Mouse (Mus musculus): ENCODE measurements around the gene Chchd3. TPM values are rescaled to one million over a fixed set of nuclear protein-coding genes. Genes with fewer than 3 reads are reported as not detected.

Gene Chchd3
- polyA plus RNA-seq, 1 experiment from 2014 or later: 113 TPM

DNA sequence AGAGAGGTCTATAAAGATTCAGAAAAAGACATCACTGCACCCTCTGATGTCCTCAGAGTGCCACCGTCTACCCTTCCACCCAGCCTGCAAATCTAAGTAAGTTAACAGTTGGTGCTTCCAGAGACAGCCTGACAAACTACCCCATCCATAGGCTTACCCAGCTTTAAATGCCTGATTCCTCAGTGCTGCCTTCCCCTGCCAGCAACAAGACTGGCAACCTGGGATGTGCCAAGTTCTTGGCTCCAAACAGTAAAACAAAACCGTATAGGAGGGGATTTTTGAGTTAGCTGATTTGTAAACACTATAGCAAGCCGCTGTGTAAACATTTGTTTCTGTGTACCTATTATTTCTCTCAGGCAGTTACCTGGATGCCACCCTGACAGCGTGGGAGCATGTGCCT, 269.6 kb downstream of the Chchd3 start:
- 72% methylated on average over 4 of the region's 4 CpGs for WGBS
- Histone ChIP-seq H3K4me3 (replicated peaks; ENCODE audit: low read length) (no peak overlapping the region), H3K27me3 (ENCODE audit: control insufficient read depth, insufficient read depth, low read length) (no peaks in the 10 kb centered on the region), H3K4me2 (ENCODE audit: low read depth, low read length) (no peak overlapping the region), H3K27ac (ENCODE audit: low read length) (no peak overlapping the region), H3K36me3 (ENCODE audit: control insufficient read depth, insufficient read depth, low read length) (no peaks in the 10 kb centered on the region), H3K4me1 (ENCODE audit: control insufficient read depth, insufficient read depth, low read length) (no peaks in the 10 kb centered on the region), H3K9me3 (replicated peaks; ENCODE audit: control insufficient read depth, low read length) (no peaks in the 10 kb centered on the region), H3K9ac (ENCODE audit: low read length) (no peak overlapping the region)
- ATAC-seq (ENCODE audit: insufficient read depth, low FRiP score): no peak

DNA sequence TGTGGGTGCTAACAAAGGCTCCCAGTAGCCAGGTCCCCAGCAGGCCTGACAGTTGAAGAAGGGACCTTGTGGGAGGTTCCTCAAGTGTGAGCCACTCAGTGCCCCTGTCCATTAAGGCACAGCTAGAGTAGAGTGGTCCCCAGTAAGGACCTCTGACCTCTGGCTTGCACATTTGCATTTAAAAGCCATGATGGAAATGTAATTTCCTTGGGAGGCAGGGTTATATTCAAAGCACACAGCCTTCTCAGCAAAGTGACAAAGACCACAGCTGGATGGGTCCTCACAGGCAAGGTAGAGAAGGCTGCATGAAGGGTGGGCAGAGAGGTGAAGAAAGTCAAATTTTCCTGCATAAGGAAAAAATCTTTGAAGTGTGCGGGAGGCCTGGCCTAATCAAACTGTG, 272.7 kb downstream of the Chchd3 start:
- H3K4me2 ChIP-seq (ENCODE audit: low read depth, low read length): no peak overlapping the region
- no peaks in the 10 kb centered on the region for H3K36me3 ChIP-seq (ENCODE audit: control insufficient read depth, insufficient read depth, low read length)
- H3K9ac ChIP-seq (ENCODE audit: low read length): no peak overlapping the region
- no peaks in the 10 kb centered on the region for H3K27me3 ChIP-seq (ENCODE audit: control insufficient read depth, insufficient read depth, low read length)
- WGBS: 65% methylated on average over 1 of the region's 1 CpGs
- H3K27ac ChIP-seq (ENCODE audit: low read length): no peak overlapping the region
- H3K4me3 ChIP-seq (replicated peaks; ENCODE audit: low read length): no peak overlapping the region
- no peak for ATAC-seq (ENCODE audit: insufficient read depth, low FRiP score)
- H3K9me3 ChIP-seq (replicated peaks; ENCODE audit: control insufficient read depth, low read length): no peaks in the 10 kb centered on the region
- no peaks in the 10 kb centered on the region for H3K4me1 ChIP-seq (ENCODE audit: control insufficient read depth, insufficient read depth, low read length)

DNA sequence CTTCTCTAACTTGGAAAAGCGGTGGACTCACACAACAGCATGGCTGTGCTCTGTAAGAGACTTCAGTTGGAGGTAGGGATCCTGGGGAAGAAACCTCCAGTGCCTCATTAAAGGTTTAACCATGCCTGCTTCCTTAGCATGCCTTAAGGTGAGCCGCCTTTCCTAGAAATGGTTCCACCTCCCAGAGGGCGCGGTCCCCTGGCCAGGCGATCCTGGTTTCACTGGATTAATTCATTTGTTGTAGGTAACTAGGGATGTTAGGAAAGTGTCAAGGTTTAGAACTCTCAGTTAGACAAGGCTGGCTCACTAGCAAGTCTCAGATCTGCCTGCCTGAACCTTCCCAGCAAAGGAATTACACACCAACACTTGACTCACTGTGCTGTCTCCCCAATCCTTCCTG, 273.9 kb downstream of the Chchd3 start:
- Histone ChIP-seq H3K4me2 (ENCODE audit: low read depth, low read length) (no peak overlapping the region), H3K27me3 (ENCODE audit: control insufficient read depth, insufficient read depth, low read length) (no peaks in the 10 kb centered on the region), H3K27ac (ENCODE audit: low read length) (no peak overlapping the region), H3K4me1 (ENCODE audit: control insufficient read depth, insufficient read depth, low read length) (no peaks in the 10 kb centered on the region), H3K9ac (ENCODE audit: low read length) (no peak overlapping the region), H3K9me3 (replicated peaks; ENCODE audit: control insufficient read depth, low read length) (no peaks in the 10 kb centered on the region), H3K4me3 (replicated peaks; ENCODE audit: low read length) (no peak overlapping the region), H3K36me3 (ENCODE audit: control insufficient read depth, insufficient read depth, low read length) (no peaks in the 10 kb centered on the region)
- WGBS: 94% methylated on average over 5 of the region's 5 CpGs
- no peak for ATAC-seq (ENCODE audit: insufficient read depth, low FRiP score)

DNA sequence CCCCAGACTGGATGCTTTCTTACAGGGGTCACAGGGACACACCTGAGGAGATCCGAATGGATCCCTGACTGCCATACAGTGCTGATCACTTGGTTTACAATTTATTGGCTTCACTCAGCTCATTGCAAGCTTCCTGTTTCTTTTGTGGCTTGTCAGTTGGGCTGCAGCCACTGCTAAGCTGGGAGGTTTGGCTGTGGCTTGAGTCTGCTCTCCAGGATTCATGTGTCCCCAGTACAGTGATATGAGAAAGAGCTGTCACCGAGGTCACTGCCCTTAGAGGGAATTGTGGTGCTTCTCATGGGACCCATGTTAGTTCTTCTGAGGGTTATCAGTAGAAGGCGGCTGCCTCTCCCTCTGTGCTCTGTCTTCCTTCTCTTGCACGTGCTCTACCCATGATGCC, 277.0 kb downstream of the Chchd3 start:
- no peak for ATAC-seq (ENCODE audit: insufficient read depth, low FRiP score)

DNA sequence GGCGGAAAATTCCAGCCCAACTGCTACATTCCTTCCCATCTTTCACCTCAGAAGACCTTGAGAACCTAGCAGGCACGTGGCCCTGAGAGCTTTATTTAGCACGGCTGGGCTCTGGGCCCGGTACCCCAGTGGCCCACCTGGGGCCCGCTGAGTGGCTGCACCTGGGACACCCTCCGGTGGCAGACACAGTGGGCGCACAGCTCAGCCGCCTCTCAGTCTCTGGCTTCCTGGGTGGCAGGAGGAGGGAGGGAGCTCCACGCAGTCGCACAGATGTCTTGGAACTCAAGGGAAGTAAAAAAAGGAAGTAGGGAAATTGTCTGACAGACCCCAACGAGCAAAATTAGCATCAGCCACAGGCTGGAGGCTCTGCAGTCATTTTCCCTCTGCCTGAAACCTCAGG, 279.5 kb downstream of the Chchd3 start:
- Histone ChIP-seq H3K9ac (ENCODE audit: low read length) (no peak overlapping the region), H3K9me3 (replicated peaks; ENCODE audit: control insufficient read depth, low read length) (no peaks in the 10 kb centered on the region), H3K27me3 (ENCODE audit: control insufficient read depth, insufficient read depth, low read length) (no peaks in the 10 kb centered on the region), H3K27ac (ENCODE audit: low read length) (no peak overlapping the region), H3K36me3 (ENCODE audit: control insufficient read depth, insufficient read depth, low read length) (no peaks in the 10 kb centered on the region), H3K4me3 (replicated peaks; ENCODE audit: low read length) (no peak overlapping the region), H3K4me2 (ENCODE audit: low read depth, low read length) (no peak overlapping the region), H3K4me1 (ENCODE audit: control insufficient read depth, insufficient read depth, low read length) (no peaks in the 10 kb centered on the region)
- 12% methylated on average over 11 of the region's 11 CpGs for WGBS
- no peak for ATAC-seq (ENCODE audit: insufficient read depth, low FRiP score)

More for the DNA sequence above, 277.0 kb downstream of the Chchd3 start:
- H3K9ac ChIP-seq (ENCODE audit: low read length): no peak overlapping the region
- H3K4me2 ChIP-seq (ENCODE audit: low read depth, low read length): no peak overlapping the region
- no peak overlapping the region for H3K4me3 ChIP-seq (replicated peaks; ENCODE audit: low read length)
- H3K36me3 ChIP-seq (ENCODE audit: control insufficient read depth, insufficient read depth, low read length): no peaks in the 10 kb centered on the region
- no peaks in the 10 kb centered on the region for H3K4me1 ChIP-seq (ENCODE audit: control insufficient read depth, insufficient read depth, low read length)
- H3K27me3 ChIP-seq (ENCODE audit: control insufficient read depth, insufficient read depth, low read length): no peaks in the 10 kb centered on the region
- WGBS: 83% methylated on average over 4 of the region's 4 CpGs
- H3K9me3 ChIP-seq (replicated peaks; ENCODE audit: control insufficient read depth, low read length): no peaks in the 10 kb centered on the region
- no peak overlapping the region for H3K27ac ChIP-seq (ENCODE audit: low read length)

DNA sequence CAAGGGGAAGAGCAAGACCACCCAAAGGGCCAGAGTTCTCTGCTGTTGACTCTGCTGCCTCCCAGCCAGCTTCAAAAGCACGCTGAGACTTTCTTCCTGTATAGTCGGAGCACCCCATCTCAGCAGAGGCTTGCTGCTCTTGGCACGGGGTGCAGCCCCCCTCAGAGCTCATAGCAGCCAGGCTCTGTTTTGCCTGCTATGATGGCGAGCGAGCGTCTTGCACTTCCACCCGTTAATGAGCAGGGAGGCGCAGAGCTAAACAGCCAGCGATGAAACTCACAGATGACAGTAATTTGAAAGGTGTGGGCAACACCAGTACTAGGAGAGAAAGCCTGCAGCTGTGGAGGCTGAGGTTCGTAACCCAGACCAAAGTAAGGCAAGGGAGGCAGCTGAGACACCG, 283.7 kb downstream of the Chchd3 start:
- 65% methylated on average over 11 of the region's 11 CpGs for WGBS
- Histone ChIP-seq H3K27me3 (ENCODE audit: control insufficient read depth, insufficient read depth, low read length) (no peaks in the 10 kb centered on the region), H3K4me1 (ENCODE audit: control insufficient read depth, insufficient read depth, low read length) (no peaks in the 10 kb centered on the region), H3K4me2 (ENCODE audit: low read depth, low read length) (no peak overlapping the region), H3K9ac (ENCODE audit: low read length) (no peak overlapping the region), H3K27ac (ENCODE audit: low read length) (no peak overlapping the region), H3K4me3 (replicated peaks; ENCODE audit: low read length) (no peak overlapping the region), H3K9me3 (replicated peaks; ENCODE audit: control insufficient read depth, low read length) (no peaks in the 10 kb centered on the region), H3K36me3 (ENCODE audit: control insufficient read depth, insufficient read depth, low read length) (no peaks in the 10 kb centered on the region)
- ATAC-seq (ENCODE audit: insufficient read depth, low FRiP score): no peak

DNA sequence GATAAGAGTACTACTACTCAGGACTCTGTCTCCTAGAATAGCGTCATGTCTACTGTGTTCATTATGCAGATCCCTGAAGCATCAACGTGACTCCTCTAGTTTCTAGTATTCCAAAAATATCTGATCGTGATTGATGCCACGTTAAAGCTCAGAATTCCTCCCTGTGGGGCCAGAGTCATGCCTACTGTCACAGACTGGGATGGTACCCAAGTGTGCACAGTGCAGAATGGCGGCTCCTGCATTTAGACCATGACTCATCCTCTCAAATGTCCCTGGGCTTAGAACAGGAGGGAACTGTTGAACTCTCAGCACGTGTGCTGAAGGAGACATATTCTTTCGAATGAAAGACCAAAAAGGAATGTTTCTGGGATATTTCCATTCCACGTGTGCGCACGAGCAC, 305.5 kb downstream of the Chchd3 start:
- Histone ChIP-seq H3K36me3 (ENCODE audit: control insufficient read depth, insufficient read depth, low read length) (no peaks in the 10 kb centered on the region), H3K4me2 (ENCODE audit: low read depth, low read length) (no peak overlapping the region), H3K9me3 (replicated peaks; ENCODE audit: control insufficient read depth, low read length) (no peaks in the 10 kb centered on the region), H3K27ac (ENCODE audit: low read length) (no peak overlapping the region), H3K9ac (ENCODE audit: low read length) (no peak overlapping the region), H3K27me3 (ENCODE audit: control insufficient read depth, insufficient read depth, low read length) (no peaks in the 10 kb centered on the region), H3K4me3 (replicated peaks; ENCODE audit: low read length) (no peak overlapping the region), H3K4me1 (ENCODE audit: control insufficient read depth, insufficient read depth, low read length) (no peaks in the 10 kb centered on the region)
- WGBS: 81% methylated on average over 10 of the region's 10 CpGs
- no peak for ATAC-seq (ENCODE audit: insufficient read depth, low FRiP score)

DNA sequence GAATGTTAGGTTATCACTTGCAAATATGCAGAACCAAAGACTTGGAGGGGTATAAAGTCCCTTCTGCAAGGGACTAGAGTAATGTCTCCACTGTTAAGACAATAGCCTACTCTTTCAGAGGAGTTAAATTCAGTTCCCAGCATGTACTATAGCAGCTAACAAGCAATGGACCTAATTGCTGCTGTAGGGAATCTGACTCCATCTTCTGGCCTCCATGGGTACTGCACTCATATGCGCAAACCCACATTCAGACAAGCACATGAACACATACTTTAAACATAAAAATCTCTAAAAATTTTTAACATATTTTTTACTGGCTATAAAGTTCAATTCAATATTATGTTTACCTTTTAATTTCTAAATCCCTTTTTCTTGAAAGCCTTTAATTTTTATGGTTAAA, 310.2 kb downstream of the Chchd3 start:
- Histone ChIP-seq H3K27ac (ENCODE audit: low read length) (no peak overlapping the region), H3K27me3 (ENCODE audit: control insufficient read depth, insufficient read depth, low read length) (no peaks in the 10 kb centered on the region), H3K9ac (ENCODE audit: low read length) (no peak overlapping the region), H3K4me3 (replicated peaks; ENCODE audit: low read length) (no peak overlapping the region), H3K36me3 (ENCODE audit: control insufficient read depth, insufficient read depth, low read length) (no peaks in the 10 kb centered on the region), H3K9me3 (replicated peaks; ENCODE audit: control insufficient read depth, low read length) (no peaks in the 10 kb centered on the region), H3K4me2 (ENCODE audit: low read depth, low read length) (no peak overlapping the region), H3K4me1 (ENCODE audit: control insufficient read depth, insufficient read depth, low read length) (no peaks in the 10 kb centered on the region)
- WGBS: 93% methylated on average over 1 of the region's 1 CpGs
- no peak for ATAC-seq (ENCODE audit: insufficient read depth, low FRiP score)

DNA sequence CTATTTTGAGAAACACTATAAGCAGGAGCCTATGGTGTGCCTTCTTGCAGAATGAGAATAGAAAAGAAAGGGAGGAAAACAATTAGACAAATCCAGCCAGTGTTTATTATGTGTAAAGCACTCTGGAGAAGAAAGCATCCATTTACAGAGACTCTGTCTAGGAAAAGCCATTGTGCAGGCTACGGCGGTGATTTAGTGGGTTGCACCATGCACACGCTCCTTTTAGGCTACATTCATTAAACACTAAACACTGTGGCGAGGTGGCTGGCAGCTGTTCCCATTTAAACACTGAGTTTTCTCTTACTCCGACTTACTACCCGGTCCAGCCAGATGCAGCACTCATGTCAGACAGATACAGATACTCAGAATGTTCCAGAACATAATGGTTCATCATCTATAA, 311.3 kb downstream of the Chchd3 start:
- H3K36me3 ChIP-seq (ENCODE audit: control insufficient read depth, insufficient read depth, low read length): no peaks in the 10 kb centered on the region
- no peaks in the 10 kb centered on the region for H3K9me3 ChIP-seq (replicated peaks; ENCODE audit: control insufficient read depth, low read length)
- H3K27me3 ChIP-seq (ENCODE audit: control insufficient read depth, insufficient read depth, low read length): no peaks in the 10 kb centered on the region
- no peak overlapping the region for H3K27ac ChIP-seq (ENCODE audit: low read length)
- H3K4me2 ChIP-seq (ENCODE audit: low read depth, low read length): no peak overlapping the region
- ATAC-seq (ENCODE audit: insufficient read depth, low FRiP score): no peak
- no peak overlapping the region for H3K4me3 ChIP-seq (replicated peaks; ENCODE audit: low read length)
- H3K4me1 ChIP-seq (ENCODE audit: control insufficient read depth, insufficient read depth, low read length): no peaks in the 10 kb centered on the region
- no peak overlapping the region for H3K9ac ChIP-seq (ENCODE audit: low read length)
- 69% methylated on average over 6 of the region's 6 CpGs for WGBS

DNA sequence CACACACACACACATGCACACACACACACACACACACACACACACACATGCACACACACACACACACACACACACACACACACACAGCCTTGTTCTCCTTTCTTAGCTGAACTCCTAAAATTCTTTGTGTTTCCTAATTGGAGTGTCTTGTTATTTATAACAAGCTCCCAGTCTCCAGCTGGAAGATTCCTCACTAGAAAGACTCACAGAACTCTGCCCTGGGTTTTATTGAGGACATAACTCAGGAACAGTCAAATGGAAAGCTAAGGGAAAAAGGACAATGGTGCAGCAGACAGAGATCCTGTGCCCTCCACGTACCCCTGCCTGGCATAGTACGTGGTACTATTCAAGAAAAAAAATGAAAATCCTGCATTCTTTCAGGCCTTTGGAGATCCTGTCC, 312.7 kb downstream of the Chchd3 start:
- no peaks in the 10 kb centered on the region for H3K27me3 ChIP-seq (ENCODE audit: control insufficient read depth, insufficient read depth, low read length)
- H3K4me1 ChIP-seq (ENCODE audit: control insufficient read depth, insufficient read depth, low read length): no peaks in the 10 kb centered on the region
- no peak overlapping the region for H3K4me2 ChIP-seq (ENCODE audit: low read depth, low read length)
- no peak overlapping the region for H3K27ac ChIP-seq (ENCODE audit: low read length)
- WGBS: 76% methylated on average over 2 of the region's 2 CpGs
- no peak overlapping the region for H3K4me3 ChIP-seq (replicated peaks; ENCODE audit: low read length)
- no peaks in the 10 kb centered on the region for H3K36me3 ChIP-seq (ENCODE audit: control insufficient read depth, insufficient read depth, low read length)
- no peak overlapping the region for H3K9ac ChIP-seq (ENCODE audit: low read length)
- no peaks in the 10 kb centered on the region for H3K9me3 ChIP-seq (replicated peaks; ENCODE audit: control insufficient read depth, low read length)
- ATAC-seq (ENCODE audit: insufficient read depth, low FRiP score): no peak
